Mouse (Mus musculus): ENCODE measurements around the gene Ntrk3. TPM values are rescaled to one million over a fixed set of nuclear protein-coding genes. Genes with fewer than 3 reads are reported as not detected.

The Ntrk3 gene
- polyA plus RNA-seq, 1 experiment from 2014 or later, result 1.3 TPM

DNA sequence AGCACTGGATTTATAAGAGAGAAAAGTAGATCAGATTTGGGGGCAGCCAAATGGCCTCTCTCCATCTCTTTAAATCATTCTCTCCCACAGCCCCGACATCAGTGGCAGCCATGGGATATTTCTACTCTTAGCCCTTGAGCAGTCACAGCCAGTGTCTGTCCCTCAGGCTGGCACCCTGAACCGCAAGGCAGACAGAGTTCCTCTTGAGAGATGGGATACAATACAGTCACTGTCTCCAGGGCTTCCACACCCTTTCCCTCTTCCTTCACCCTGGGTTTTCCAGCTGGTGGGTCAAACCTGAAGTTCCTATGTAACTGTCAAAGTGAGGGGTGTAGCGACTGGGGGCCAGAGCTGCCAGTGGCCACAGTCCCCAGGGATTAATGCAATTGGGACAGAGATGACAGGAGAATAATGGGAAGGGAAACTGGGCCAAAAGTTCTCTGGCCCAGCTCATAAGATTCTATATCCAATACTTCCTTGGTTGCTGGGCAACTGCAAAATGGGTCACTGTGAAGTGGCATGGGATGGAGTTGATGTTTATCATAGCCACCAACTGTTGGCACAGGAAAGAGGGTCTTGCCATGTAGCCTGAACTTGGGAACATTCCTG, 483.9 kb downstream of the Ntrk3 start:
- TF ChIP-seq CTCF (IDR thresholded peaks at IDR 0.05; ENCODE audit: low read depth), result no peak
- WGBS, result 39% methylated on average over 3 of the region's 3 CpGs
- ATAC-seq (replicated peaks; ENCODE audit: low FRiP score, low read depth) (no peak), DNase-seq (ENCODE audit: low spot score) (peak; percentile 37)
- Histone ChIP-seq H3K27ac (no peak overlapping the region), H3K4me1 (replicated peaks; ENCODE audit: insufficient read depth, low read length) (no peaks in the 10 kb centered on the region), H3K9ac (ENCODE audit: low read depth, low read length) (no peak overlapping the region), H3K4me2 (ENCODE audit: low read length) (no peak overlapping the region), H3K9me3 (replicated peaks; ENCODE audit: low read length) (no peaks in the 10 kb centered on the region), H3K4me3 (replicated peaks; ENCODE audit: low read depth, low read length) (no peak overlapping the region), H3K36me3 (ENCODE audit: insufficient read depth, low read length) (no peaks in the 10 kb centered on the region), H3K27me3 (ENCODE audit: insufficient read depth, low read length) (no peaks in the 10 kb centered on the region)

DNA sequence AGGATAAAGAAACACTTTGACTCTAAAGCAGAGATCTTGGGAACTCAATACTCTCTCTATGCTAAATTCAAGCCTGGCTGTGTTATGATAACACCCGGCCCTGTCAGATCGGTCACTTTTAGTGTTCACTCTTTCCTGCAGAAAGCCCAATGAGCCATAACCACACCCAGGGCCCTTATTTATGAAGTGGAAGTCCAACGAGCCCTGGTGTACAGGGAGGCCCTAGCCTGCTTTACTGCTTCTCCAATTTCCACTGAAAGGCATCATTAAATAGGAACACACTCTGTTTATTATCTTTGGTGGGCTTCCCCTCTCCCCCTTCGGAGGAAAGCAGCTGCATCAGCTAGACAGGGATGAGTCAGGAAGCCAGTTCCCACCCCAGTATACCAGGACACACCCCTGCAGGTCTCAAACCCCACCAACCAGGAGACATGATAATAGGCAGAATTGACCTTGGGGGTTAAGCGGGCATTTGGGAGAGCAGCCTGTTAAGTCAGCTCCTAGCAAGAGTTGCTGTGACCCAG, 489.6 kb downstream of the Ntrk3 start:
- ATAC-seq (replicated peaks; ENCODE audit: low FRiP score, low read depth), result peak; percentile 92

DNA sequence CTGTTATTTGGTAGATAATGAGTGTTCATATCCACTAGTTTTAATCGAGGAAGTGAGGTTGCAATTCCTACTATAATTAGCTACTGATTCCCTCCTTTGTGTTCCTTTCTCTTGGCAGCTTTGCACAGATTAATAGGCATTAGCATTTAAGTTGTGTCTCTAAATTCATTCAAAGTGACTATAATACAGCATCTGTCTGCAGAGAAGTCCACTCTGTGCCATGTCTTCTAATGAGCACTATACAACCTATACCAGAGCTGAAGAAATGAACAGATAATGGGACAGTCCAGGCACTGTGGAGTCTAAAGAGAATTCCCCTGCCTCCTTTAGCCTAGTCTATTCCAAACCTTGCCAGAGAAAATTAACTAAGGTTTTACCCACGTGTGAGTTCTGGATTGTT, 498.8 kb downstream of the Ntrk3 start:
- no peak overlapping the region for H3K4me3 ChIP-seq (replicated peaks; ENCODE audit: low read depth, low read length)
- no peak overlapping the region for H3K27ac ChIP-seq
- no peak overlapping the region for H3K4me2 ChIP-seq (ENCODE audit: low read length)
- H3K36me3 ChIP-seq (ENCODE audit: insufficient read depth, low read length), result no peaks in the 10 kb centered on the region
- ATAC-seq (replicated peaks; ENCODE audit: low FRiP score, low read depth), result no peak
- H3K4me1 ChIP-seq (replicated peaks; ENCODE audit: insufficient read depth, low read length), result no peaks in the 10 kb centered on the region
- DNase-seq (ENCODE audit: low spot score), result no peak
- no peak for TF ChIP-seq CTCF (IDR thresholded peaks at IDR 0.05; ENCODE audit: low read depth)
- no peaks in the 10 kb centered on the region for H3K9me3 ChIP-seq (replicated peaks; ENCODE audit: low read length)
- H3K27me3 ChIP-seq (ENCODE audit: insufficient read depth, low read length), result no peaks in the 10 kb centered on the region
- WGBS, result 75% methylated on average over 2 of the region's 2 CpGs
- H3K9ac ChIP-seq (ENCODE audit: low read depth, low read length), result no peak overlapping the region

More for the DNA sequence above, 489.6 kb downstream of the Ntrk3 start:
- Histone ChIP-seq H3K9me3 (replicated peaks; ENCODE audit: low read length) (no peaks in the 10 kb centered on the region), H3K4me1 (replicated peaks; ENCODE audit: insufficient read depth, low read length) (no peaks in the 10 kb centered on the region), H3K36me3 (ENCODE audit: insufficient read depth, low read length) (no peaks in the 10 kb centered on the region), H3K9ac (ENCODE audit: low read depth, low read length) (no peak overlapping the region), H3K27me3 (ENCODE audit: insufficient read depth, low read length) (no peaks in the 10 kb centered on the region), H3K4me3 (replicated peaks; ENCODE audit: low read depth, low read length) (no peak overlapping the region), H3K4me2 (ENCODE audit: low read length) (no peak overlapping the region), H3K27ac (no peak overlapping the region)
- 18% methylated on average over 5 of the region's 5 CpGs for WGBS
- TF ChIP-seq CTCF (IDR thresholded peaks at IDR 0.05; ENCODE audit: low read depth), result no peak
- DNase-seq (ENCODE audit: low spot score), result peak; percentile 90

DNA sequence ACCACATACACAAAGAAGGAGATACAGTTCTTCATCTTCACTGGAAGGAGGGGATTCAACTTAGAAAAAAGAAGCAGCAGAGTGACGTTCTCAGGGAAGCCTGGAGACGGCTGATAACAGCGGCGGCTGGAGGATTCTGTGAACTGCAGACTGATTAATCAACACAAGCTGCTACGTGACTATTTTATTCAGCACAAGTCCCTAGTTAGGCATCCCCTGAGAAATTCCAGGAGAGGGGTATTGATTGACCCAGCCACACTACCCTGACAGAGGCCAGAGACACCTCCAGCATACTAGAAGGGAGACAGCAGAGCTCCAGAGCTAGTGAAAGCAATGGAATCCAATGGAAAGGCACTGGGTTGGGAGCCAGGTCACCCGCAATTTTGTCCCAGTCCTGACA, 516.1 kb downstream of the Ntrk3 start:
- ATAC-seq (replicated peaks; ENCODE audit: low FRiP score, low read depth) (no peak), DNase-seq (ENCODE audit: low spot score) (no peak)
- Histone ChIP-seq H3K9me3 (replicated peaks; ENCODE audit: low read length) (no peaks in the 10 kb centered on the region), H3K4me3 (replicated peaks; ENCODE audit: low read depth, low read length) (no peak overlapping the region), H3K36me3 (ENCODE audit: insufficient read depth, low read length) (no peaks in the 10 kb centered on the region), H3K27me3 (ENCODE audit: insufficient read depth, low read length) (no peaks in the 10 kb centered on the region), H3K27ac (no peak overlapping the region), H3K4me2 (ENCODE audit: low read length) (no peak overlapping the region), H3K9ac (ENCODE audit: low read depth, low read length) (no peak overlapping the region), H3K4me1 (replicated peaks; ENCODE audit: insufficient read depth, low read length) (no peaks in the 10 kb centered on the region)
- no peak for TF ChIP-seq CTCF (IDR thresholded peaks at IDR 0.05; ENCODE audit: low read depth)
- 76% methylated on average over 6 of the region's 6 CpGs for WGBS

DNA sequence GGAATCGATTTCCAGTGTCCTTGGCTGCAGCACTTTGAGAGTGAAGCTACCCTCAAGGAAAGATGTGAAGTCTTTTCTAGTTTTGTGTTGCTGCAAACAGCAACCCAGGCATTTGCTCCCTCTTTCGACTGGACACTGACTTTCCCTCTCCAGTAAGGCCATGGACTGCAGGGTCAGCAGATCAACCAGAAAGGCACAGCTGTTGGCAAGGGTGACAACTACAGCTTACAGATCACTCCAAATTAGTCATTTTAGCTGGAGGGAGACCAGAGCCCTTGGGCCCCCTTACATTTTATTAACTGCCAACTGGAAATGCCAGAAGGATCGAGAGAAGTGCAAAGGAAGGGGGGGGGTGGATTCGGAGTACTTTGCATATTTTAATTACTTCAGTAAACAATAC, 516.9 kb downstream of the Ntrk3 start:
- Histone ChIP-seq H3K27me3 (ENCODE audit: insufficient read depth, low read length) (no peaks in the 10 kb centered on the region), H3K27ac (no peak overlapping the region), H3K9me3 (replicated peaks; ENCODE audit: low read length) (no peaks in the 10 kb centered on the region), H3K4me1 (replicated peaks; ENCODE audit: insufficient read depth, low read length) (no peaks in the 10 kb centered on the region), H3K4me3 (replicated peaks; ENCODE audit: low read depth, low read length) (no peak overlapping the region), H3K9ac (ENCODE audit: low read depth, low read length) (no peak overlapping the region), H3K36me3 (ENCODE audit: insufficient read depth, low read length) (no peaks in the 10 kb centered on the region), H3K4me2 (ENCODE audit: low read length) (no peak overlapping the region)
- DNase-seq (ENCODE audit: low spot score) (no peak), ATAC-seq (replicated peaks; ENCODE audit: low FRiP score, low read depth) (no peak)
- TF ChIP-seq CTCF (IDR thresholded peaks at IDR 0.05; ENCODE audit: low read depth), result no peak
- 63% methylated on average over 4 of the region's 4 CpGs for WGBS

DNA sequence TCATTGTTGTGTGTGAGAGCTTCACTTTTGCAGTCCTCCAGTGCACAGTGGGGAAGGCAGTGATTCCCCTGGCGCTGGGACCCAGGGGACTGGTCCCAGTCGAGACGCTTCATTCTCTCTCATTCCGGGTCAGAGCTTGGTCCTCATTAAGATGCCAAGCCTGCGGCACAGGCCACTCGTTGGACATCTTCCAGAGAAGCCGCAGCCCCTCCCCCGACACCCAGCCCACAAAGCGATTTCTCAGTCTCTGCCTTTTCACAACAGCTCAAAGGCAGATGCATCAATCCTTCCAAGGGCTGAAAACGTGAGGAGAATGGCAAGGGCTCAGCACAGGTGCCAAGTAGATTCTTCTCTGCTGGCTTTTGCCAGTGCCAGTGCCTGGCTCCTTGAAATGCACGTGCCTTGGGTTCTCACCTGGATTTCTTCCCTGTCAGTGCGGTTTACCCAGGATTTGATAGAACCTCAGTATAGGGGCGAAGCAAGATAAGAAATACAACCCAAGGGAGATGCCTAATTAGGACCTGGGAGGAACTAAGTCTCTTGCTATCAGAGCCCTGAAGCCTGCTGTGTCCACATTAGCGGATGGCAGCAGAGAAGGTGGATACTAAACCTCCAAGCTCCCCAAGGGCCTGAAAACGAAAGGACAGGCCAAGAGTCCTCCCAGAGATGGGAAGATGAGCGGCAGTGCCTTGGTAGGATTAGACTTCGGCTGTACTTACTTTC, 546.7 kb downstream of the Ntrk3 start:
- TF ChIP-seq CTCF (IDR thresholded peaks at IDR 0.05; ENCODE audit: low read depth), result no peak
- no peak for ATAC-seq (replicated peaks; ENCODE audit: low FRiP score, low read depth)
- Histone ChIP-seq H3K4me3 (replicated peaks; ENCODE audit: low read depth, low read length) (no peak overlapping the region), H3K27ac (no peak overlapping the region), H3K9ac (ENCODE audit: low read depth, low read length) (no peak overlapping the region), H3K4me2 (ENCODE audit: low read length) (no peak overlapping the region), H3K36me3 (ENCODE audit: insufficient read depth, low read length) (no peaks in the 10 kb centered on the region), H3K9me3 (replicated peaks; ENCODE audit: low read length) (no peaks in the 10 kb centered on the region), H3K27me3 (ENCODE audit: insufficient read depth, low read length) (no peaks in the 10 kb centered on the region), H3K4me1 (replicated peaks; ENCODE audit: insufficient read depth, low read length) (no peaks in the 10 kb centered on the region)
- 36% methylated on average over 17 of the region's 17 CpGs for WGBS
- DNase-seq (ENCODE audit: low spot score), result no peak

Measured in kidney, postnatal 0 days (tissue).